Mouse (Mus musculus): Measurements from ENCODE around the gene Pkdrej.
A peak's percentile ranks its signal among the peaks of the same experiment; 100 is the strongest.

The Pkdrej gene

GRCm38 (mm10) chr15:85821203-85822010, at the start of gene Pkdrej:
TSS of gene Pkdrej (minus strand) at chr15:85821734.
- no peak for DNase-seq (ENCODE audit: low read depth, low spot score)

GRCm38 (mm10) chr15:85867696-85868095, 46.2 kb upstream of the Pkdrej start:
- DNase-seq (ENCODE audit: low read depth, low spot score), result peak; percentile 81

- DNase-seq (ENCODE audit: low read depth, low spot score), result peak; percentile 96
Measured at GRCm38 (mm10) chr15:85865913-85866312, 44.4 kb upstream of the Pkdrej start.

- DNase-seq (ENCODE audit: low read depth, low spot score), result peak; percentile 99
Measured at GRCm38 (mm10) chr15:85859490-85860031, 38.0 kb upstream of the Pkdrej start, which contains the start of gene Gtse1. TSS of gene Gtse1 (plus strand) at chr15:85859745.

GRCm38 (mm10) chr15:85858980-85859489, 37.5 kb upstream of the Pkdrej start:
- no peak for DNase-seq (ENCODE audit: low read depth, low spot score)

- peak; percentile 57 for DNase-seq (ENCODE audit: low read depth, low spot score)
Measured at GRCm38 (mm10) chr15:85851656-85852392, 30.3 kb upstream of the Pkdrej start.

GRCm38 (mm10) chr15:85845071-85845470, 23.5 kb upstream of the Pkdrej start:
- DNase-seq (ENCODE audit: low read depth, low spot score), result no peak

GRCm38 (mm10) chr15:85841796-85842360, 20.3 kb upstream of the Pkdrej start:
- DNase-seq (ENCODE audit: low read depth, low spot score), result no peak

- DNase-seq (ENCODE audit: low read depth, low spot score), result peak; percentile 68
Measured at GRCm38 (mm10) chr15:85840983-85841382, 19.4 kb upstream of the Pkdrej start.

GRCm38 (mm10) chr15:85836887-85837286, 15.4 kb upstream of the Pkdrej start:
- no peak for DNase-seq (ENCODE audit: low read depth, low spot score)

GRCm38 (mm10) chr15:85835335-85835734, 13.8 kb upstream of the Pkdrej start:
- peak; percentile 47 for DNase-seq (ENCODE audit: low read depth, low spot score)

- no peak for DNase-seq (ENCODE audit: low read depth, low spot score)
Measured at GRCm38 (mm10) chr15:85832599-85832998, 11.1 kb upstream of the Pkdrej start.

GRCm38 (mm10) chr15:85831954-85832590, 10.5 kb upstream of the Pkdrej start, which contains the start of gene Ttc38:
TSS of gene Ttc38 (plus strand) at chr15:85832306.
- DNase-seq (ENCODE audit: low read depth, low spot score), result peak; percentile 94

- no peak for DNase-seq (ENCODE audit: low read depth, low spot score)
Measured at GRCm38 (mm10) chr15:85829470-85829869, 7.9 kb upstream of the Pkdrej start.

GRCm38 (mm10) chr15:85828071-85828470, 6.5 kb upstream of the Pkdrej start:
- DNase-seq (ENCODE audit: low read depth, low spot score), result no peak

- no peak for DNase-seq (ENCODE audit: low read depth, low spot score)
Measured at GRCm38 (mm10) chr15:85826676-85827075, 5.1 kb upstream of the Pkdrej start.

- DNase-seq (ENCODE audit: low read depth, low spot score), result peak; percentile 60
Measured at GRCm38 (mm10) chr15:85822011-85822359, 451 bp upstream of the Pkdrej start.

- peak; percentile 45 for DNase-seq (ENCODE audit: low read depth, low spot score)
Measured at GRCm38 (mm10) chr15:85813428-85813827, 8.1 kb downstream of the Pkdrej start.

- DNase-seq (ENCODE audit: low read depth, low spot score), result peak; percentile 94
Measured at GRCm38 (mm10) chr15:85811535-85812277, 9.8 kb downstream of the Pkdrej start, which contains the start of gene Cdpf1. TSS of gene Cdpf1 (minus strand) at chr15:85811697.

- peak; percentile 52 for DNase-seq (ENCODE audit: low read depth, low spot score)
Measured at GRCm38 (mm10) chr15:85810806-85811521, 10.6 kb downstream of the Pkdrej start.

Data from R1 (cell line).